Mouse (Mus musculus): ENCODE results near the gene Ftl1.

DNA sequence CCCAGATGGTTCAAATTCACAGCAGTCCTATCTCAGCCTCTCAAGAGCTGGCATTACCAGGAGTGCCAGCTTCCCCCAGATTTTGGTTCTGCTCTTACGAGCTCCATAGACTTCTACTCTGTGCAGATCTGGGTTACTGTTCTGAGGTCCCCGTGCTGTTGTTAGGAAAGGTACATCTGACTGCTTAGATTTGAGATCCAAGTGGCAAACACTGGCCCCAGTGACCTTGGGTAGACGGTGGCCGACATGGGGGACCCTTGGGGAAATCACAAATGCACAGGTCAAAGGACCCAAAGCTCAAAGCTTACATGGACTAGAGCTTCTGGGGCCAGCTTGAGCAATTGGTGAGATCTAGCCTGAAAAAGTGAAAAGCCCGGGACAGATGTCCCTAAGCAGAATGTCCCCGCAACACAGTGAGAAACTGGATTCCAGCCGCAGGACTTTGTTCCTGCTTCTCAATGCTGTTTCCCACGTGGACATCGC lies 2.9 kb downstream of the Ftl1 start:
- TF ChIP-seq POLR2A (IDR thresholded peaks at IDR 0.05; ENCODE audit: low read depth, low read length) (no peak), CTCF (IDR thresholded peaks at IDR 0.05; ENCODE audit: extremely low read depth, insufficient read length, insufficient replicate concordance, low read depth, low read length) (no peak)

All from small intestine, adult 2 months (tissue).